Mouse (Mus musculus): ENCODE measurements around the gene Bmpr1b. TPM values are rescaled to one million over a fixed set of nuclear protein-coding genes. Genes with fewer than 3 reads are reported as not detected.

Bmpr1b gene
- polyA plus RNA-seq, 1 experiment = 0.05 TPM

- DNase-seq = no peak
- Histone ChIP-seq H3K4me3 (ENCODE audit: control insufficient read depth, insufficient read depth, low read length) (no peak overlapping the region), H3K27ac (ENCODE audit: control insufficient read depth, insufficient read depth, low read length) (no peak overlapping the region), H3K36me3 (ENCODE audit: control insufficient read depth, insufficient read depth, low read length) (no peaks in the 10 kb centered on the region), H3K27me3 (ENCODE audit: control insufficient read depth, insufficient read depth, low read length) (no peaks in the 10 kb centered on the region), H3K4me1 (replicated peaks; ENCODE audit: control insufficient read depth, insufficient read depth, low read length) (no peaks in the 10 kb centered on the region)
- TF ChIP-seq POLR2A (IDR thresholded peaks at IDR 0.05; ENCODE audit: control insufficient read depth, extremely low read depth, insufficient read depth, low read length, poor library complexity) (no peak), CTCF (IDR thresholded peaks at IDR 0.05; ENCODE audit: borderline replicate concordance, control insufficient read depth, extremely low read depth, insufficient read depth, low read length, poor library complexity) (no peak)
- 94% methylated on average over 4 of the region's 4 CpGs for WGBS
These were observed 314.9 kb downstream of the Bmpr1b start for GRCm38 (mm10) chr3:141854339-141854738.

GRCm38 (mm10) chr3:141850141-141850540, 319.1 kb downstream of the Bmpr1b start:
- Histone ChIP-seq H3K4me3 (ENCODE audit: control insufficient read depth, insufficient read depth, low read length) (no peak overlapping the region), H3K4me1 (replicated peaks; ENCODE audit: control insufficient read depth, insufficient read depth, low read length) (no peaks in the 10 kb centered on the region), H3K27me3 (ENCODE audit: control insufficient read depth, insufficient read depth, low read length) (no peaks in the 10 kb centered on the region), H3K36me3 (ENCODE audit: control insufficient read depth, insufficient read depth, low read length) (no peaks in the 10 kb centered on the region), H3K27ac (ENCODE audit: control insufficient read depth, insufficient read depth, low read length) (no peak overlapping the region)
- no peak for DNase-seq
- WGBS = 85% methylated on average over 7 of the region's 7 CpGs
- TF ChIP-seq POLR2A (IDR thresholded peaks at IDR 0.05; ENCODE audit: control insufficient read depth, extremely low read depth, insufficient read depth, low read length, poor library complexity) = no peak
- no peak for TF ChIP-seq CTCF (IDR thresholded peaks at IDR 0.05; ENCODE audit: borderline replicate concordance, control insufficient read depth, extremely low read depth, insufficient read depth, low read length, poor library complexity)

GRCm38 (mm10) chr3:141849206-141849605, 320.0 kb downstream of the Bmpr1b start:
- WGBS = 96% methylated on average over 1 of the region's 1 CpGs

GRCm38 (mm10) chr3:141838864-141839263, 330.4 kb downstream of the Bmpr1b start:
- Histone ChIP-seq H3K4me3 (ENCODE audit: control insufficient read depth, insufficient read depth, low read length) (no peak overlapping the region), H3K27ac (ENCODE audit: control insufficient read depth, insufficient read depth, low read length) (no peak overlapping the region), H3K36me3 (ENCODE audit: control insufficient read depth, insufficient read depth, low read length) (no peaks in the 10 kb centered on the region), H3K27me3 (ENCODE audit: control insufficient read depth, insufficient read depth, low read length) (no peaks in the 10 kb centered on the region), H3K4me1 (replicated peaks; ENCODE audit: control insufficient read depth, insufficient read depth, low read length) (no peaks in the 10 kb centered on the region)
- no peak for DNase-seq
- no peak for TF ChIP-seq CTCF (IDR thresholded peaks at IDR 0.05; ENCODE audit: borderline replicate concordance, control insufficient read depth, extremely low read depth, insufficient read depth, low read length, poor library complexity)
- TF ChIP-seq POLR2A (IDR thresholded peaks at IDR 0.05; ENCODE audit: control insufficient read depth, extremely low read depth, insufficient read depth, low read length, poor library complexity) = no peak
- WGBS = 45% methylated on average over 7 of the region's 7 CpGs

More at GRCm38 (mm10) chr3:141849206-141849605, 320.0 kb downstream of the Bmpr1b start:
- Histone ChIP-seq H3K4me3 (ENCODE audit: control insufficient read depth, insufficient read depth, low read length) (no peak overlapping the region), H3K27ac (ENCODE audit: control insufficient read depth, insufficient read depth, low read length) (no peak overlapping the region), H3K4me1 (replicated peaks; ENCODE audit: control insufficient read depth, insufficient read depth, low read length) (no peaks in the 10 kb centered on the region), H3K36me3 (ENCODE audit: control insufficient read depth, insufficient read depth, low read length) (no peaks in the 10 kb centered on the region), H3K27me3 (ENCODE audit: control insufficient read depth, insufficient read depth, low read length) (no peaks in the 10 kb centered on the region)
- no peak for TF ChIP-seq POLR2A (IDR thresholded peaks at IDR 0.05; ENCODE audit: control insufficient read depth, extremely low read depth, insufficient read depth, low read length, poor library complexity)
- no peak for TF ChIP-seq CTCF (IDR thresholded peaks at IDR 0.05; ENCODE audit: borderline replicate concordance, control insufficient read depth, extremely low read depth, insufficient read depth, low read length, poor library complexity)
- DNase-seq = no peak

- no peak for DNase-seq
- no peak for TF ChIP-seq POLR2A (IDR thresholded peaks at IDR 0.05; ENCODE audit: control insufficient read depth, extremely low read depth, insufficient read depth, low read length, poor library complexity)
- TF ChIP-seq CTCF (IDR thresholded peaks at IDR 0.05; ENCODE audit: borderline replicate concordance, control insufficient read depth, extremely low read depth, insufficient read depth, low read length, poor library complexity) = no peak
- H3K4me3 ChIP-seq (ENCODE audit: control insufficient read depth, insufficient read depth, low read length) = no peak overlapping the region
- no peak overlapping the region for H3K27ac ChIP-seq (ENCODE audit: control insufficient read depth, insufficient read depth, low read length)
- H3K4me1 ChIP-seq (replicated peaks; ENCODE audit: control insufficient read depth, insufficient read depth, low read length) = no peaks in the 10 kb centered on the region
- 15% methylated on average over 3 of the region's 3 CpGs for WGBS
- no peaks in the 10 kb centered on the region for H3K36me3 ChIP-seq (ENCODE audit: control insufficient read depth, insufficient read depth, low read length)
- no peaks in the 10 kb centered on the region for H3K27me3 ChIP-seq (ENCODE audit: control insufficient read depth, insufficient read depth, low read length)
These were observed 338.1 kb downstream of the Bmpr1b start for GRCm38 (mm10) chr3:141831135-141831534.

- no peak for DNase-seq
- no peak for TF ChIP-seq POLR2A (IDR thresholded peaks at IDR 0.05; ENCODE audit: control insufficient read depth, extremely low read depth, insufficient read depth, low read length, poor library complexity)
- TF ChIP-seq CTCF (IDR thresholded peaks at IDR 0.05; ENCODE audit: borderline replicate concordance, control insufficient read depth, extremely low read depth, insufficient read depth, low read length, poor library complexity) = no peak
- H3K27me3 ChIP-seq (ENCODE audit: control insufficient read depth, insufficient read depth, low read length) = no peaks in the 10 kb centered on the region
- no peaks in the 10 kb centered on the region for H3K36me3 ChIP-seq (ENCODE audit: control insufficient read depth, insufficient read depth, low read length)
- no peak overlapping the region for H3K27ac ChIP-seq (ENCODE audit: control insufficient read depth, insufficient read depth, low read length)
- H3K4me3 ChIP-seq (ENCODE audit: control insufficient read depth, insufficient read depth, low read length) = no peak overlapping the region
- 76% methylated on average over 5 of the region's 5 CpGs for WGBS
- no peaks in the 10 kb centered on the region for H3K4me1 ChIP-seq (replicated peaks; ENCODE audit: control insufficient read depth, insufficient read depth, low read length)
These were observed 340.9 kb downstream of the Bmpr1b start for GRCm38 (mm10) chr3:141828301-141828700.

- TF ChIP-seq CTCF (IDR thresholded peaks at IDR 0.05; ENCODE audit: borderline replicate concordance, control insufficient read depth, extremely low read depth, insufficient read depth, low read length, poor library complexity) (no peak), POLR2A (IDR thresholded peaks at IDR 0.05; ENCODE audit: control insufficient read depth, extremely low read depth, insufficient read depth, low read length, poor library complexity) (no peak)
- H3K36me3 ChIP-seq (ENCODE audit: control insufficient read depth, insufficient read depth, low read length) = no peaks in the 10 kb centered on the region
- no peaks in the 10 kb centered on the region for H3K4me1 ChIP-seq (replicated peaks; ENCODE audit: control insufficient read depth, insufficient read depth, low read length)
- H3K27me3 ChIP-seq (ENCODE audit: control insufficient read depth, insufficient read depth, low read length) = no peaks in the 10 kb centered on the region
- 80% methylated on average over 13 of the region's 13 CpGs for WGBS
- H3K27ac ChIP-seq (ENCODE audit: control insufficient read depth, insufficient read depth, low read length) = no peak overlapping the region
- no peak for DNase-seq
- H3K4me3 ChIP-seq (ENCODE audit: control insufficient read depth, insufficient read depth, low read length) = no peak overlapping the region
These were observed 349.8 kb downstream of the Bmpr1b start for GRCm38 (mm10) chr3:141819331-141819941.
